ENCODE assay signal across 8 mouse cellular contexts in the genomic region with DNA sequence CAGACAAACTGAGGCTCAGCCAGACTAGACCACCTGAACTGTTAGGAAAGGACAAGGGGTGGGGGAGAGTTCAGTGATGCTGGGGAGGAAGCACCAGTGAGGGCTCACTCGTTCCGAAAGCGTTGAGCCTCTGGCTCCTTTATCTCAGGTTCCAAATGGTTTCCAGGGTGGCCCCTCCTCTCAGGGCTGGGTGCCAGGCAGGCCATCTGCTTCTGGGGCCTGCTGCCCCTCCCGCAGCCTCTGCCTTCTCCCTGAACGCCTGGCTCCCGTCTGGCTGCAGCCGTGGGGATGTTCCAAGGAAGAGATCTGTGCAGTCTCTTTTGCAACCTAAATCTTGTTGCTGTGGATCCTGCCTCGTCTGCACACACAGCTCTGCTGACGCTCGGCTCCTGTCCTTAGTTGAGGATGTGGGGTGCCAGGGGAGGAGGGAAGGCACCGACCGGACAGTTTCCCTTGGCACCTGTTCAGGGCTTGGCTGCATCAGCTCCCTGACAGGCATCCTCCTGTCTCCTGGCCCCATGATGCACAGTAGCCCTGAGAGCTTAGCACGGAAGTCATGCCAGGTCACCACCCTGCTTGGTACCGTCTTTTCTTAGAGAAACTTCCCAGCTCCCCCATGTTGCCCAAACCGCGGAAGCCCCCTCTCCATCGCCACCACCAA. TPM values are rescaled to one million over a fixed set of nuclear protein-coding genes. Genes with fewer than 3 reads are reported as not detected.
DNase-seq lines count a peak whose midpoint lies in the region; ATAC-seq and TF ChIP-seq lines count a peak whose summit lies in the region.

No protein-coding gene starts in this region.

- H3K27ac ChIP-seq in intestine, postnatal 0 days (ENCODE audit: low read depth, low read length), result peak overlapping the region; percentile 57; the same call in 1 of the 2 replicates
- H3K27ac ChIP-seq in midbrain, postnatal 0 days (ENCODE audit: low read depth, low read length), result no peak overlapping the region
- H3K27ac ChIP-seq in stomach, postnatal 0 days (replicated peaks), result peak overlapping the region; percentile 78

- no peaks in the 10 kb centered on the region for H3K9me3 ChIP-seq in intestine, postnatal 0 days (ENCODE audit: control insufficient read depth)
- no peaks in the 10 kb centered on the region for H3K9me3 ChIP-seq in midbrain, postnatal 0 days (ENCODE audit: low read length)
- no peaks in the 10 kb centered on the region for H3K9me3 ChIP-seq in stomach, postnatal 0 days (ENCODE audit: control insufficient read depth, low read length)

- 48% methylated on average over 17 of the region's 17 CpGs for WGBS in intestine, postnatal 0 days
- WGBS in midbrain, postnatal 0 days, result 40% methylated on average over 17 of the region's 17 CpGs
- WGBS in stomach, postnatal 0 days, result 32% methylated on average over 17 of the region's 17 CpGs

- H3K4me2 ChIP-seq in intestine, postnatal 0 days (replicated peaks; ENCODE audit: low read depth), result peak overlapping the region; percentile 6; the same call in 1 of the 2 replicates
- no peak overlapping the region for H3K4me2 ChIP-seq in midbrain, postnatal 0 days (ENCODE audit: low read depth, low read length, poor library complexity, severe bottlenecking)
- H3K4me2 ChIP-seq in stomach, postnatal 0 days (replicated peaks; ENCODE audit: low read depth), result peak overlapping the region; percentile 20; the same call in 1 of the 2 replicates

- H3K4me1 ChIP-seq in intestine, postnatal 0 days (replicated peaks; ENCODE audit: control insufficient read depth, insufficient read depth, low read length), result 0 out of 2 replicates have a peak, but pooled peaks cover 3% of the 10 kb centered on the region
- H3K4me1 ChIP-seq in midbrain, postnatal 0 days (ENCODE audit: insufficient read depth, low read length), result peaks cover 4% of the 10 kb centered on the region; the same call in 1 of the 2 replicates
- H3K4me1 ChIP-seq in stomach, postnatal 0 days (replicated peaks; ENCODE audit: control insufficient read depth, insufficient read depth), result peaks cover 31% of the 10 kb centered on the region

- H3K4me3 ChIP-seq in intestine, postnatal 0 days (ENCODE audit: low read depth, low read length), result no peak overlapping the region
- no peak overlapping the region for H3K4me3 ChIP-seq in midbrain, postnatal 0 days (ENCODE audit: low read depth, low read length)
- no peak overlapping the region for H3K4me3 ChIP-seq in stomach, postnatal 0 days (ENCODE audit: low read depth, low read length)

- no peak for TF ChIP-seq CTCF in intestine, postnatal 0 days (IDR thresholded peaks at IDR 0.05; ENCODE audit: low read depth)
- TF ChIP-seq CTCF in midbrain, postnatal 0 days (IDR thresholded peaks at IDR 0.05), result no peak
- TF ChIP-seq CTCF in stomach, postnatal 0 days (IDR thresholded peaks at IDR 0.05; ENCODE audit: low read depth), result no peak

- H3K27me3 ChIP-seq in intestine, postnatal 0 days (replicated peaks; ENCODE audit: control insufficient read depth, insufficient read depth, low read length), result no peaks in the 10 kb centered on the region
- no peaks in the 10 kb centered on the region for H3K27me3 ChIP-seq in midbrain, postnatal 0 days (ENCODE audit: insufficient read depth, low read length)
- no peaks in the 10 kb centered on the region for H3K27me3 ChIP-seq in stomach, postnatal 0 days (ENCODE audit: control insufficient read depth, insufficient read depth, low read length)

- ATAC-seq in intestine, postnatal 0 days, result peak; percentile 45
- no peak for ATAC-seq in midbrain, postnatal 0 days (ENCODE audit: low FRiP score)
- ATAC-seq in stomach, postnatal 0 days (ENCODE audit: low FRiP score, low TSS enrichment), result peak; percentile 57
- ATAC-seq in activated CD4-positive, CD25-positive, alpha-beta regulatory T cell, adult 4 months, result no peak

- H3K9ac ChIP-seq in intestine, postnatal 0 days (ENCODE audit: low read depth, low read length), result no peak overlapping the region
- H3K9ac ChIP-seq in midbrain, postnatal 0 days (replicated peaks; ENCODE audit: low read length, poor library complexity, severe bottlenecking), result 0 out of 2 replicates have a peak overlapping the region, but pooled peaks have one; percentile 24
- H3K9ac ChIP-seq in stomach, postnatal 0 days (ENCODE audit: low read length), result 0 out of 2 replicates have a peak overlapping the region, but pooled peaks have one; percentile 13

- DNase-seq in adrenal gland, postnatal 36 days, result peak; percentile 83 to 88
- DNase-seq in cerebellum, postnatal 4 days (ENCODE audit: low spot score in 2 of 2), result peak; percentile 59 to 89
- DNase-seq in gastrocnemius, postnatal 4 days (ENCODE audit: low spot score in 2 of 2), result peak; percentile 77 to 91
- DNase-seq in left cerebral cortex, postnatal 4 days, result peak; percentile 97
- peak; percentile 83 for DNase-seq in midbrain, postnatal 0 days (ENCODE audit: low spot score)
- peak; percentile 75 for DNase-seq in stomach, postnatal 0 days (ENCODE audit: low spot score)

- H3K36me3 ChIP-seq in intestine, postnatal 0 days (ENCODE audit: control insufficient read depth, insufficient read depth), result no peaks in the 10 kb centered on the region
- no peaks in the 10 kb centered on the region for H3K36me3 ChIP-seq in midbrain, postnatal 0 days (ENCODE audit: insufficient read depth, low read length)
- no peaks in the 10 kb centered on the region for H3K36me3 ChIP-seq in stomach, postnatal 0 days (ENCODE audit: control insufficient read depth, insufficient read depth, low read length)

- TF ChIP-seq EP300 in stomach, postnatal 0 days (optimal IDR thresholded peaks at IDR 0.05), result no peak

- intact Hi-C loops in left cerebral cortex, postnatal 4 days (cut with DNase I), result no loop called here

RNA-seq across cellular contexts. Expression of gene Mgll, which starts 35.7 kb away (rescaled TPM):
- total RNA-seq in adrenal gland, postnatal 36 days (2021), result 100 to 1,000 TPM; 160 to 194 TPM
- 10 to 100 TPM; 70.3 to 74.3 TPM for total RNA-seq in gastrocnemius, postnatal 4 days (2021)
- polyA plus RNA-seq in intestine, postnatal 0 days (2015; fragmentation: Nextera tagmentation; extraction: Ambion mirVana), result 65.4 and 78.2 TPM in 2 replicates
- total RNA-seq in left cerebral cortex, postnatal 4 days (2021), result 10 to 100 TPM; 32.9 to 40.7 TPM
- total RNA-seq in midbrain, postnatal 0 days (2014; rRNA removed), result 48.7 and 50.6 TPM in 2 replicates
- 62.3 and 75.3 TPM in 2 replicates for polyA plus RNA-seq in midbrain, postnatal 0 days (2015; fragmentation: Nextera tagmentation; extraction: Ambion mirVana)
- polyA plus RNA-seq in stomach, postnatal 0 days (2015; fragmentation: Nextera tagmentation; extraction: Ambion mirVana), result 117 and 127 TPM in 2 replicates
- under 1 TPM; 0.53 to 0.75 TPM for polyA plus RNA-seq in activated CD4-positive, CD25-positive, alpha-beta regulatory T cell, adult 4 months (2017; shearing (Covaris generic))

Comparison
In these comparisons a context has a peak if more than half of its experiments do, and no peak if none do; other contexts are left out.
1. ATAC-seq: peak in intestine, postnatal 0 days (single experiment) and stomach, postnatal 0 days (single experiment); none in midbrain, postnatal 0 days (single experiment) and activated CD4-positive, CD25-positive, alpha-beta regulatory T cell, adult 4 months (single experiment).
2. Peak in every context shown above with its lines, with median percentiles within 50 percentile points of each other: DNase-seq.